Mouse (Mus musculus): ENCODE measurements around the gene Tubb1.
A peak's percentile ranks its signal among the peaks of the same experiment; 100 is the strongest.

Gene Tubb1

DNA sequence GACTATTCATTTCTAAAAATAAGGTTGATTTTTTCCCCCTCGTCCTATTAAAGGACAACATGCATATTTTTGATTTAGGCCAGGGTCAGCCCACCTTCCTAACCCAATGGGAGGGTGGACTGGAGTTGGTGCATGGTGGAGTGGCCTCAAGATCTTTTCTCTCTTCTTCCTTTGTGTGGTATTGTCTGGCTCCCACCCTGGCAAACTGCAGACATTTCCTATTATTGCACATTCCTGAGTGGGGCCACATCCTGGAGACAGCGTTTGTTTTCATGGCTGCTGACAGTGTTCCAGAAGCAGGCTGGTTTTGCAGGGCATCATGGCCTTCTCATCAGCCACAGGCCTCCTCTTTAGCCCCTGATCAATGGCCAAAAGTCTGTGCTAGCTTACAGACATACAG, 7.4 kb upstream of the Tubb1 start:
- no peak for DNase-seq (ENCODE audit: low read depth, low spot score)

DNA sequence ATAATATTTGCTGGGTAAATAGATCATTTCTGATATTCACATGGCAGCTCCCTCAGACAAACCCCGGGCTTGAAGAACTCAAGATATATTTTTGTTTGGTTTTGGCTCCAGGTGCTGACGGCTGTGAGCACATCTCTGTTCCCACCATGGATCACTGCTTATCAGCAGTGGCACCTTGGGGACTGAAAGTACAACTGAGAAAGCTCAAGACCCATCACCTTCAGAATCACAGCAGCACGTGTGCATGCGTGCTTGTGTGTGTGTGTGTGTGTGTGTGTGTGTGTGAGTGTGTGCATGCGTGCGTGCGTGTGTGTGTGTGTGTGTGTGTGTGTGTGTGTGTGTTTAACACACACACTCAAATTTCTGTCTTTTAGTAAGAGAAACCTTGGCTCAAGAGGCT, 6.1 kb upstream of the Tubb1 start:
- no peak for DNase-seq (ENCODE audit: low read depth, low spot score)

DNA sequence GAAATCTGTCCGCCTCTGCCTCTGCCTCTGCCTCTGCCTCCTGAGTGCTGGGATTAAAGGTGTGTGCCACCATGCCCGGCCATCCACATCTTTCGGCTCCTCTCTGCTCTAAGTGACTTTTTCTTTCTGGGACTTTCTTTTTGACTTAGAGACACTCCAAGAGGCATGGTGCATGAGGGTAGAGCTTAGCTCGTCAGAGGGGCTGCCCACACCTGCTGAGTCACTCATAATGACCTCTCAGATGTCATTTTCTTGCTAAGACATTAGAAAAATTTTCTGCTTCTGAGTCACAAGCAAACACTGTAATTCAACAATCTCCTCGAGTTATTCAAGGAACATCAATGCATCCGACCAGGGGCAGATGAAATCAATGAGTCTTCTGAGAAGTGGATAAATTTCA, 5.5 kb upstream of the Tubb1 start:
- DNase-seq (ENCODE audit: low read depth, low spot score), result no peak

DNA sequence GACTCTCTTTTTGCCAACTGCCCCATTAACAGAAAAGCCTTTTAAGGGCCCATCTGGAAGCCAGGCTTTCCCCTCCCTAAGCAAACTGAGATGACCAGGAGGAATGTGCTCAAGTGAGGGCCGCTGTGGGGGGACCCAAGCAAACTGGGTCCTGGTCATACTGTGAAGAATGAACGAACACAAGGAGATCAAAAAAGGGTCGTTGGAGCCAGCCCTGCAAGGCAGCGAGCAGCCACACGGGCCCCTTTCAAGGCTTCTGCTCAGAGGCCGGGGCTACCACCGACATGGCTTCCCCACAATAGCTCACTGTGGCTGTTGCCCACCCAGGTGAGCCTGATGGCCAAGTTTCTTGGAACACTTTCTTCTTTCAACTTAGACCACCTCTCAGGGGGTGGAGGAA, 4.0 kb upstream of the Tubb1 start:
- DNase-seq (ENCODE audit: low read depth, low spot score), result no peak

DNA sequence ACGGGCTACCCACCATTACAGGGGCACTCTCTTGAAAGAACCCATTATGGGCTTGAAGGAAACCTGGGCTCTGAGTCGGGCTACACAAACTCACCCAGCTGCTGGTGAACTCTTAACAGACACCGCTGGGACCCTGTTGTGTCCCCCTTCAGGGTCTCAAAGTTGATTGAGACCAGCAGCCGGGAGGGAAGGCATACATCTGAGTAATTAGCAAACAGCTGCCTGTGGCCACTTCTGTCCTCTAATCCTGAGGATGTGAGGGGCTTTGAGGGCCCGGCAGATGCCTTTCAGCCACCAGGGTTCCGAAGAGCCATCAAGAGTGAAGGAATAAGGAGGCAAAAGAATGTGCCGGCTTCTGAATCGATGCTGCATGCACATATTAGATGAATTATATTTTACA, 3.6 kb upstream of the Tubb1 start:
- DNase-seq (ENCODE audit: low read depth, low spot score), result no peak

DNA sequence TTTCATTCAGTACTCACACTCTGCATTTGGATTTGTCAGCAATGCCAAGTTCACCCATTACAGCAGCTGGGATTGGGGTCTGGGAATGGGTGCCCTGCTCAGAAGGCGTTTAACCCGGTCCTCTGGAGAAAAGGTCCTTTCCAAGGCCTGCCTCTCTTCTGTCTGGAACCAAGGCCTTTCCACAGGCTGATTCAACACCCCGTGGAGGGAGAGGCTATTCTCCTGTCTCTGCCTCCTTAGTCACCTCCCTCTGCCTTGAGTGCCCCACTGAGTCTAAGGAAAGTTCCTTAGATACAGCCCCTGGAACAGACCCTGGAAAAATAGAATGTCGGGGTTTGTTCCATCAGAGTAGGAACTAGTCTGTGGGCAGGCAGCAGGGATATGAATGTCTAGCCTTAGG, 2.1 kb upstream of the Tubb1 start:
- DNase-seq (ENCODE audit: low read depth, low spot score), result no peak

DNA sequence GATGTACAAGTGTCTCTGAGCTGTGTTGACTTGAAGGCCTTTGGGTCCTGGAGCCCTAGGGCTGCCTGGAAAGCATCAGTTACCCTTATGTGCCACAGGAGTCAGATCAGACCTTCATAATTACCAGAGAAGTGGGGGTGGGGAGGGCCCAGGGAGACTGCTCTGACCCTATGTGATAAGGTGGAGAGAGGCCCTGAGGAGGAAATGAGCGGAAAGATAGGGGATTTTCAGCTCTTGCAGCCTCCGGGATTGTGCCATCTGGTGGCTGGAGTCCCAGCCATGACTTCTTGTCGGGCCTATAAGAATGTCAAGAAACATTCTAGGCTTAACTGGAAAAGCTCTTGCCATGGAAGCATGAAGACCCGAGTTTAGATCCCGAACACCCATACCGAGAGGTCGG, 3.2 kb downstream of the Tubb1 start:
- no peak for DNase-seq (ENCODE audit: low read depth, low spot score)

DNA sequence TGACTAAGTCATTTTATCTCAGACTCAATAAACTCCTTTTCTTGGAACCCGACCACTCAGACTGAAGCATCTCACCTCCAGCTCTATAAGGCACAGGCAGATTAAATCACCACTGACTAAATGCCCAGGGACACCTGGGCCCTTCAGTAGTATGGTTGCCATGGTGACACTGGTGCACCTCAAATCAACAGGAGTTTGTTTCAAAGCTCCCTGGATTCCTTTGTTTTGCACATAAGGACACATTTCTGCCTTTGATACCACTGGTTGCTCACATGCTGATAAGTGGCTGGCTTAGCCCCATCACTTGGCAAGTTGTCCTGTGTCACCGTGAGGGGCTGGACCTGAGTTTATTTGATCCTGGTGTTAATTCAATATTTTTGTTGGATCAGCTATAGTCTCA, 8.9 kb downstream of the Tubb1 start:
- no peak for DNase-seq (ENCODE audit: low read depth, low spot score)

DNA sequence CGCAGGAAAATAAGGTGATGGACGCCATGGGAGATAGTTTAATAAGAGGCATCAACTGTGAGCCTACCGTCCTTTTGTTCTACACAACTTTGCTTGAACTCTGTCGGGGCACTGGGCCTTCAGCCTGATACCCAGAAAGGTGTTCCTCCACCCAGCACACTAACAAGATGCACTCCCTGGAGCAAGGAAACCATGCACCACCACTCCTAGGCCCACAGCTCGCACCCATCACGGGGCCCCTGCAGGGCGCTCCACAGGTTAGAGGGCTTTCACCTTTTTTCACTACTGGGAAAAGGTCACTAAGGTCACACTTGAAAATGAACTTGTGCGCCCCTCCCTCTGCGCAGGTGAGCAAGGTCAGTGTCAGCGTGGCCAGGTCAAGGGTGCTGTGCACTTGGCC, 12.9 kb downstream of the Tubb1 start:
- DNase-seq (ENCODE audit: low read depth, low spot score), result no peak

DNA sequence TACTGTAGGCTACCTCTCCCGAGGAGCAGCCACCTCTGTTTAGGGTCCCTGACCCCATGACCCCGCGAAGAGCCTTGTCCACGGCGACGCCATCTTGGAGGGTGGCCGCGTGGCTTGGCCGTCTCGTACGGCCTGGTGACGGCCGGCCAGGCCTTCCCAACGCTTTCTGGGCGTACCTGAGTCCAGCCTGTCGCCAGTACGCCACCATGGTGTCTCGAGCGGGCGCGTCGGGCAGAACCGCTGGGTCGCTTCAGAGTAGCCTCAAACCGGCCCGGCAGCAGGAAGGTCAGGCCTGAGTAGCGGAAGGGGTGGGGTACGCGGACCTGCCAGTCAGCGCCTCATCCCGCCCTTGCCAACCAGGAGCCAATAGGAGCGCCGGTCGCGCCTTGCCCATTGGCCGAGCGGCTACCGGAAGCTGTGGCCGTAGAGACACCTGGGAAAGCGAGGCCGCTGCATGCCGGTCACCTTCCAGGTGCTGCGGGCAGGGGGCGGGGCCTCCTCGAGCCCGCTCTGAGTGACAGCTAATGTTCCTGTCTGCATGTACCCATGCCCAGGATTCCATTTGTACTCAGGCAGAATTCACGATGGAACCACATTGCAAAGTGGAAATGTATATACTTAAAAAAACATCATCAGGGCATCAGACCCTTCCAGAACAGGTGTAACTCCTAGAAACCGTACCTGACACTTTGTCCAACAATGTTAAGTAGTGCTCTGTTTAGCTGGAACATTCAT, 13.5 kb downstream of the Tubb1 start, which contains the start of gene Atp5e:
Gene Atp5e, minus strand, starts transcription at position 317 of the 735 bp plus-strand sequence.
- DNase-seq (ENCODE audit: low read depth, low spot score), result peak; percentile 87

DNA sequence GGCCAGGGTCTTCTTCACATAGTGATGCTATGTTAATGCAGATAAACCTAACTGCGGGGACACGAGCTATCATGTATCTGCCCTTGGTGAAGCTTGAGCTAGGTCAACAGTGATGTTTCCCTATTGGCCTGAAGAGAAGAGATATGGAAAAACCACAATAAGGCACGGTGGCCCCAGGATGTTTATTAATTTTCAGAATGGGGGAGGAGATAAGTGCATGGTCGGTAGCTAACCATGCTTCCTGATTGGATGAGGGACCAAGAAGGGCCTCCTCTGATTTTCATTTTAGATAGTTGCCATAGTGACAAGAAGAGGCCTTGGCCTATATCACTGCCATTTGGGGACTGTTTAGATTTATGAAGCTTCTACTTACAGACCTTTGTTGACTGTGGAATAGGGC, 19.8 kb downstream of the Tubb1 start:
- no peak for DNase-seq (ENCODE audit: low read depth, low spot score)

DNA sequence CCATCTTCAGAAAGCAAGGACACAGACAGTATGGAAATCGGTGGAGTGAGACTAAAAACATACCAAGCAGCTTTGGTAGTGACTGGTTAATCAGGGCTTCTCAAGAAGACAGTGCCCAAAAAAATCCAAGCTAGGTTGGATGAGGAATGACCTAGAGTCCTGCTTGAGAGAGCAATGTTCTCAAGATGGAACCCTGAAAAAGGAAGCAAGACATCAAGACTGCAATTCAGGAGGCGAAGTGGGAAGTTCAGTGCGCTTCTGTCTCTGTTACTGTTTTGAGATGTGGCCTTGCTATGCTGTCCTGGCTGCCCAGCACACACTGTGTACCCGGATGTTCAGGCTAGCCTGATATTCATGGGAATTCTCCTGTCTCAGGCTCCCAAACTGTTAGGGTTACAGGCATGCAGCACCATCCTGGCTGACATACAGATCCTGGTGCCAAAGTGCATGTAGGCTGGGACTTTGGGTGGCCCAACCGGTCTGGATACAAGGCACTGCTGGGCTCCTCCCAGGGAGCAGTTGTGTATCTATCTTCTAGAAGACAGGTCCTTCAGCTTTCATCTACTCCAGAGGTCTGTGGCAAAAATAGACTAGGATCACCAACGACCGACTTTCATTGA, 20.4 kb downstream of the Tubb1 start:
- no peak for DNase-seq (ENCODE audit: low read depth, low spot score)

DNA sequence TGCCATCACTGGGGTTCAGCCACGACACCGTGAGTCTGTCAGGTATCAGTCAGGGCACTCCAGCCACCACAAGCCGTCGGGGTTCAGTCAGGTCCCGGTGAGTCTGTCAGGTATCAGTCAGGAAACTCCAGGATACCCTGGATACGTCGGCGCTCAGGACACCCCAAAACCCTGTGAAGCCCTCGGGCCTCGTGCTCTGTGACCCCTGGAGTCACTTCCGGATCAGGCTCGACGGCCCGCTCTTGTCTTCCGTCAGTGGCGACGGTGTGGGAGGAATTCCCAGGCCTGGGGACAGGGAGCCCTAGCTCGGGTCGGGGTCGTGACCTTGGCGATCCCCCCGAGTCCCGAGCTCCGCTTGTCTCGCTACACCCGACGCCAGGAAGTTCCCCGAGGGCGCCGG, 21.9 kb downstream of the Tubb1 start:
- DNase-seq (ENCODE audit: low read depth, low spot score), result no peak

DNA sequence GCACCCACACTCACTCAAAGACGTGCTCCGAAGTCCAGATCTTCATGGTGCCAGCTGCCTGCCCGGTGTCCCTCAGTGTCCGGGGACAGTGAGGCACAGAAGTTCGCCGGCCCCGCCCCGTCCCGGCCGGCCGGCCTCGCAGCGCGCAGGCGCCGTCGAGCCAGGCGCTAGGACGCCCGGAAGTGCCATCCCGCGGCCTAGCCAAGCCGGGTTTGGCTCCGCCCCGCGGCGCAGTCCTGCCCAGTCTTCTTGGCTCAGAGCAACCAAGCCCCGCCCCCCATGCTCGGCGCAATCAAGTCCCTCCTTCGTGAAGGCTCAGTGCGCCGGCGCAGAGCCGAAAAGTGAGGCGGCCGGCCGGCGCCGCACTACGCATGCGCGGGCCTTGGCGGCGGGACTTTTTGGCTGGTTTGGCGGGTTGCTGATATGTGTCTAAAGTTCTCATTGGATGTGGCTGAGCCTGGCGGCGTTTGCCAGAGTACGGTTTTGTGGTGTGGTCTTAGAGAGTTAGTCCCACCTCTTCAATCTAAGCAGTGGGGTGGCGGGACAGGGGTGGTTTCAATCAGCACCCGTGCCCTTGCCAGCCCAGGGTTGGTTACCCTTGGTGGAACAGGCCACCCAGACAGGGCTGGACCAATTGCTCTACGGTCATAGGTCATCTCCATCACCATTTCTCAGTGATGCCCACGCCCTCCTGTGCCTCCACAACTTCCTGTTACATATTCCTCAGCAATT, 22.5 kb downstream of the Tubb1 start, which contains the start of gene Prelid3b:
Gene Prelid3b, minus strand, starts transcription at position 264 of the 732 bp plus-strand sequence.
- peak; percentile 94 for DNase-seq (ENCODE audit: low read depth, low spot score)

DNA sequence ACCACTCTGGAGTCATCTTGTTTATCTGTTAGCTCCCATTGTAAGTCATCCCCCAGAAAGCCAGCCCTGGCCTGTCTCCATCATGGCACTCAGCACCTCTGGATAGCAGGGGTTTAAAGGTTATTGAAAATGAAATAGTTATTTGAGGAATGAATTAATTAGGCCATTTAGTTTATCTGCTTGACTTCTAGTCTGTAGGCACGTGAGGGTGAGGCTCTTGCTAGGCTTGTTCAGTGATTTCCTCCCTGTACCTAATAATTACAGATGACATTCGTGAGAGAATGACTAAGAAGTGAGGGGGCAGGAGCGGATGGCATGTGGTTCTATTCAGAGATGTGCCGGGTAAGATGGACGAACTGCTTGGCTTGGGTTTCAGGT, 23.0 kb downstream of the Tubb1 start:
- DNase-seq (ENCODE audit: low read depth, low spot score), result no peak

DNA sequence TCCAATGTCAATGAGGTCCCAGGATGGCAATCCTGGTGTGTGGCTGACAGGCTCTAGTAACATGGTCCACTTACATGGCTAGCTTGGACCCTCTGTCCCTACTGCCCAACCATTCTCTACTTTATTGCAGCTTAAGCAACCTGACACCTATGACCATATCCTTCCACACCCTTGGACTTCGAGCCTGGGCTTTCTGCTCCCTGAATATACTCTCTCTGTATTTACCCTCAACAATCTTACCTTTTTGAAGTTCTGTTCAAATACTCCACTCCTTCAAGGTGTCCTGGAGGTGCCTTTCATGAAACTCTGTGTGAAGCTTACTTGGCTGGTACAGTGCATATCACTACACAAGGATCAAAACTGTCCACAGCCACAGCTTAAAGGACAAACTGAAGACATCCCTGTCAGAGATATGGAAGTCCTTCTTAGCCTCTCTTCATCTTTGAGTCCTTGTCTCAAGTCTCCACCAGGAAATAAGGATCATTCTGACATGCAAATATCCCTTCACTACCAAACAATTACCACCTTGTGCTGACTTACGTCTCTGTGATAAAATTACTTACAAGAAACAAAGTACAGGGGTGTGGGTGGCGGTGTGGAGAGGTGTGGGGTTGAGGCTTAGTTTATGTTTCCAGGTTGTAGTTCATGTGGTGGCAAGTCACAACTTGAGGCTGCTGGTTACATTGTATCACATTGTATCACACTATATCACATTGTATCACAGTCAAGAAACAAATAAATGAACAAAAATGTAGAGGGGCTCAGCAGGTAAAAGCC, 27.2 kb downstream of the Tubb1 start:
- no peak for DNase-seq (ENCODE audit: low read depth, low spot score)

DNA sequence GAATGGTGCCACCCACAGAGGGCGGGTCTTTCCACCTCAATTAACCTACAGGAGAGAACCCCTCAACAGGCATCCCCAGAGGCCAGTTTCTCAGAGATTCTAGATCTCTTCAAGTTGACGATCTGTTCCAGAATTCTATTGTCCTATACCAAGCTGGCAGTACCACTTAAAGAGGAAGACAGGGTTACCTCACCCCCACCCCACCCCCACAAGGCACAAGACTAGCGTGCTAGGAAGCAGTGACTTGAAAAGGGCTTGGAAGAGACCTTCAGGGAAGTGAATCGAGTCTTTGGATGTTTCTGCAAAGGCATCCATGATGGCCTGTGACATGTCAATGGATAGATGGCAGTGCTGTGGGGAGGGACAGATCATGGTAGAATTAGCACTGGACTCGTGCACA, 28.3 kb downstream of the Tubb1 start:
- DNase-seq (ENCODE audit: low read depth, low spot score), result no peak

DNA sequence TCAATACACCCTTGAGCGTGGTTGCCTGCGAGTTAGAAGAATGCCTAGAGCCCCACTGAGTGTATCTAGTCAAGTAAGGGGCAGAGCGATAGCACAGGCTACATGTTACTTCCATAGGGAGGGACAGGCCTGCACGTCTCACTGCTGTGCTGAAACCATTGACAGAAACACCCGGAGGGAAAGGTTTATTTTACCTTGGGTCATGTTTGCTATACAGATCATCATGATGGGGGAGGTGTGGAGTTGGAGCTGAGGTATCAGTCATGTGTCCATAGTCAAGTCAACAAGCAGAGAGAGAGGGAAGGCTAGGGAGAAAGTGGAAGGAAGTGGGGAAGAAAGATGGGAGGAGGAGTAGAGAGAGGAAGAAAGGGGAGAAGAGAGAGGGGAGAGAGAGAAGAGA, 36.5 kb downstream of the Tubb1 start:
- DNase-seq (ENCODE audit: low read depth, low spot score), result no peak

DNA sequence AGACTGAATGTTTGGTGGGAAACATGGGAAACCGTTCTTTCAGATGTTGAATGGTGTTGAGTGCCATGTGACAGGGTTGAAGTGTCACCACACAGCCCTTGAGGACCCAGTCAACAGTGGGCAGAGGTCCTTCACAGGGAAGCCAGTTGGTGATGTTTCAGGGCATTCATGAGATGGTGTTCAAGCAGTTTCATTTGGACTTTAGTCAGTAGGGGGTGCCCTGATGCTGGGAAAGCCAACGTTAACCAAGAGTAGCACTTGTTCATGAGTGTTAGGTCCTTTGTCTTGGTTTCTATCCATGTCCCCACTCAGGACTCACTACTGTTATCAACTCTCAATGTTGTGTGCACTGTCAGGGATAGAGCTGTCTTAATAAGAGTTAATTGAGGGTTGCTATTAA, 42.4 kb downstream of the Tubb1 start:
- DNase-seq (ENCODE audit: low read depth, low spot score), result no peak

DNA sequence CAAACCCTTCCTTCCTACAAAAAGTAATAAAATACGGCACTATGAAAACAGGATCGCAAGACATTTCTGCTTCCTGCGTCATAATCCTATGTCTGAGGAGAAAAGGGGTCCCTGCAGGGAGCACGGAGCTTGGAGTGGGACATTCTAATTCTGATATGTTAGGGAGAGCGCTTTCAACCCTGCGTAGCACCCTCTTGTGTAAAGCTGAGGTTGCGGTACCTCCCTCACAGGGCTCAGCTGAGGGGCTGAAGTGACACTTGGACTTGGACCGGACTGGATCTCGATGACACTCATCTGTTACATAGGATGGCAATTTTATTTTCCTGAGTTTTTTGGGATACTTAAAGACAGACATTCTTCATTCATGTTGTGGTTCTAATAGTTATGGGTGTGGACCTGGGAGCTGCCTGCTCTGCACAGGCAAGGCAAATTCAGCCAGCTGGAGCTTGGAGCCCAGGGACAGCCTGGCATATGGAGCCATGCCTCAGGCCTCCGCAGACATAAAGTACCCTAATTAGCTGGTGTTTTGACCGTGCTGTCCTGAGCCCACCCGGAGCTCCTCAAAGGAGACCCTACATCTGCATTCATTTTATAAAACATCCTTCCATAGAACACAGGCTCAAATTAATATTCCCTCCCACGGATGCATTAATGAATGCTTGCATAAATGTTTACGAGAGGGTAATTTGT, 50.5 kb downstream of the Tubb1 start:
- no peak for DNase-seq (ENCODE audit: low read depth, low spot score)

DNA sequence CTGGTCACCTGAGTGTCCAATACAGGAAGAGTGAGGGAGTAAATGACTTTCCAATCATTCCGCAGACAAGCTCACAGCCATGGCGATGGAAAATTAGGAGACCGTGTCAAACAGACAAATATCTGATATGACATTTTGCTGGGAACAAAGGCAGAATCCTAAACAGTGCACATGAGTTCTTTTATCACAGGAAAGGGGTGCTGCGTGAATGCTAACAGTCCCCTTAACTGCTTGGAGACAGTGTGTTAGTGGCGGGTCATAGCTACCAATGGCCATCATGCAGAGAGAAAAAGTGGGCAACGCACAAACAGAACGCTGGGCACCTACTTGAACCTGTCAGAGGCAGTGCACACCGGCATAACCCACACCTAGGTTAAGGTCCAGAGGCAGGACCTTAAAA, 51.0 kb downstream of the Tubb1 start:
- DNase-seq (ENCODE audit: low read depth, low spot score), result no peak

DNA sequence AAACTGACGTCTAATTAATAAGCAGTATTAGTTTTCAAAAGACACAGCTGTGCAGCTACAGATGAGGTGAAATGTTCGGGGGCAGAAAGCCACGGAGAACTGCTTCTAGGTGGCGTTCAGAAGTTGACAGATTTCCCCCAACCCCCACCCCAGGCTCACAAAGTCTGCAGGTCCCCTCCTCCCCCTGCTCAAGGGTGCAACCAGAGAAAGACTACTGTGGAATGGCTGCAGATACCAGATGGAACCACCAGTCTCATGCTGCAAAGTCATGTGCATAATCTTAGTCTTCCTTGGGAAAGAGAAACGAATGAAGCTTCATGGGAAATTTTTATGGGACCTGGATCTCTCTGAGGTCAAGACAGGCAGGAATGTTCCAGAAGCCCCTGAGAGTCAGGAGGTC, 51.8 kb downstream of the Tubb1 start:
- DNase-seq (ENCODE audit: low read depth, low spot score), result no peak
